Mouse (Mus musculus) hindbrain, embryonic 13.5 days (tissue): ENCODE measurements around the gene Vps37b. TPM values are rescaled to one million over a fixed set of nuclear protein-coding genes. Genes with fewer than 3 reads are reported as not detected.

Experiments used
- ATAC-seq: fragments of 200-750 bp; cut with Nextera tagmentation; 2 replicates; pipeline ENCODE4 v1.8.0; 2017; ENCODE audit warnings: moderate TSS enrichment; ENCODE audit not compliant: low FRiP score
- H3K27ac ChIP-seq: fragments of 300-500 bp; sonication (generic); 2 replicates; pipeline ENCODE4 v1.5.1; 2015; ENCODE audit warnings: inconsistent platforms, mild to moderate bottlenecking, moderate library complexity
- H3K27me3 ChIP-seq: fragments of 300-500 bp; sonication (generic); 2 replicates; pipeline ENCODE4 v1.6.1; 2015; ENCODE audit warnings: mild to moderate bottlenecking, inconsistent platforms
- H3K36me3 ChIP-seq: fragments of 300-500 bp; sonication (generic); 2 replicates; pipeline ENCODE4 v1.6.1; 2015; ENCODE audit warnings: mild to moderate bottlenecking, inconsistent platforms
- H3K4me1 ChIP-seq: fragments of 300-500 bp; sonication (generic); replicated peaks from 2 replicates; pipeline ENCODE4 v1.6.1; 2015; ENCODE audit warnings: inconsistent platforms
- H3K4me2 ChIP-seq: fragments of 300-500 bp; sonication (generic); 2 replicates; pipeline ENCODE4 v1.6.1; 2015; ENCODE audit warnings: inconsistent platforms, mild to moderate bottlenecking, moderate library complexity
- H3K4me3 ChIP-seq: fragments of 300-500 bp; sonication (generic); 2 replicates; pipeline ENCODE4 v1.5.1; 2015; ENCODE audit warnings: mild to moderate bottlenecking, inconsistent platforms
- H3K9ac ChIP-seq: fragments of 300-500 bp; sonication (generic); 2 replicates; pipeline ENCODE4 v1.6.1; 2015; ENCODE audit warnings: mild to moderate bottlenecking, inconsistent platforms
- H3K9me3 ChIP-seq: fragments of 300-500 bp; sonication (generic); 2 replicates; pipeline ENCODE4 v1.6.1; 2016; ENCODE audit warnings: inconsistent platforms
- WGBS: fragments of 180-500 bp; shearing (Covaris S2); methylation state at CpG from one replicate; pipeline ENCODE4 v1.1.7; 2015; 5-methylcytosine and 5-hydroxymethylcytosine counted together
- microRNA-seq: library from miRNA; unstranded; fragments of <30 nt; microRNA quantifications from one replicate; pipeline ENCODE4, GENCODE M21; 2016
- polyA plus RNA-seq: library from polyadenylated mRNA; unstranded; fragments of >200 nt; fragmentation: Nextera tagmentation; extraction: Ambion mirVana; gene quantifications from 2 replicates; pipeline ENCODE4 v1.2.1, GENCODE M21; 2015

Gene Vps37b
- polyA plus RNA-seq, 1 experiment from 2014 or later: 84.7 TPM

DNA sequence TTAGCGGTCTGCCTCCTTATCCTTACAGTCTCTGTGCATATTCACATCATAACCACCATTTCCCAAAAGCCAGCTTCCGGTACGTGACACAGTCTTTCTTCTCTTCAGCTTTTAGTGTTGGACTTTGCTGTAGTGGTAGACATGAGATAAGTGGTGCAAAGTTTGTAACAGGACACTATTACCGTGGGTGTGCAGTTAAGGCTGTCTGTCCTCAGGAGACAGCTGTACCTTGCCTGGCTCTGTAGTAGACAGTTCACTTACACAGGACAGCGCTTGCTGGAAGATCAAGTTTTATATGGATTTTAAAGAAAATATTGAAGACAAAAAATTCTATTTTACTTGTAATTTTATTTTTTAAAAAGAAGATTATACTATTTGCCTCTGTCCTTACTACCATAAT is 63.6 kb downstream of the Vps37b start:
- Histone ChIP-seq H3K9ac (no peak overlapping the region), H3K4me2 (no peak overlapping the region), H3K27me3 (peaks cover 10% of the 10 kb centered on the region; the same call in 1 of the 2 replicates), H3K9me3 (no peaks in the 10 kb centered on the region), H3K4me1 (peaks cover 6% of the 10 kb centered on the region), H3K27ac (no peak overlapping the region), H3K36me3 (no peaks in the 10 kb centered on the region), H3K4me3 (no peak overlapping the region)
- WGBS: 90% methylated on average over 5 of the region's 5 CpGs
- ATAC-seq: no peak

DNA sequence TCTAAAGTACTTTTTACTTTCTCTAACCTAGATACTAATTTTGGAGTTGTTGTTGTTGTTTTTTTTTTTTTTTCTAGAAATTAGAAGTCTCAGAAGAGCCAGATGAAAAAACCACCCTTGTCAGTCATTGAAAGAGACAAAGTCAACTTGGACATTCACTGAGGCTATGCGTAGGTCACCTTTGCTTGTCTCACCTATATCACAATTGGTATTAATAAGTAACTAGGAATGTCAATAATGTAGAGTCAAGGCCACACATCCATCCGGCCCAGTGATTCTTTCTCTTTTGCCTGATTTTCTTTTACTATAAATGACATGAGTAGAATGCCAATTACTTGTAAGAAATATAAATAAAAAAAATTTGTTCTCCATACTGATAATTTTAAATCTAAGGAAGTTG is 65.3 kb downstream of the Vps37b start:
- H3K9me3 ChIP-seq: no peaks in the 10 kb centered on the region
- 98% methylated on average over 2 of the region's 2 CpGs for WGBS
- no peak overlapping the region for H3K4me3 ChIP-seq
- H3K36me3 ChIP-seq: no peaks in the 10 kb centered on the region
- no peak overlapping the region for H3K9ac ChIP-seq
- H3K4me2 ChIP-seq: no peak overlapping the region
- no peak for ATAC-seq
- no peak overlapping the region for H3K27ac ChIP-seq
- no peaks in the 10 kb centered on the region for H3K4me1 ChIP-seq
- H3K27me3 ChIP-seq: peaks cover 6% of the 10 kb centered on the region; the same call in 1 of the 2 replicates

DNA sequence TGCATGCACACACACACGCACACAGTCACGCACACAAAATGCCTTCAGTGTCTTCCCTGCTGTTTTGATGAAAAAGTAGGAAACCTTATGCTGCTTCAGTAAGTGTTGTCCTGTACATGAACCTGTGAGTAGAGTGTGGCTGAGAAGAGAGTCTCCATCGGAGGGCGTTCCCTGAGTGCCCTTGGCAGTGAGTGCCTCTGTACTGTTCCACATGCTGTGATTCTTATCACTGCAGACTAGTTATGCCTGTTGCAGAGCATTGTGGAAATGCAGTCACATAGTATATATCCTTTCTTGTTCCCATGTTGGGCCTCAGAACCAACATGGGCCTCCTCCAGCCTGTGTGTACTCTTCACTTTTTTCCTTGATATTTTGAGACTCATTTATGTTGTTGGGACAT is 67.9 kb downstream of the Vps37b start:
- no peak overlapping the region for H3K9ac ChIP-seq
- H3K9me3 ChIP-seq: no peaks in the 10 kb centered on the region
- no peak overlapping the region for H3K4me3 ChIP-seq
- H3K36me3 ChIP-seq: no peaks in the 10 kb centered on the region
- peaks cover 3% of the 10 kb centered on the region; the same call in 1 of the 2 replicates for H3K27me3 ChIP-seq
- no peak overlapping the region for H3K27ac ChIP-seq
- 95% methylated on average over 4 of the region's 4 CpGs for WGBS
- ATAC-seq: no peak
- no peaks in the 10 kb centered on the region for H3K4me1 ChIP-seq
- no peak overlapping the region for H3K4me2 ChIP-seq

DNA sequence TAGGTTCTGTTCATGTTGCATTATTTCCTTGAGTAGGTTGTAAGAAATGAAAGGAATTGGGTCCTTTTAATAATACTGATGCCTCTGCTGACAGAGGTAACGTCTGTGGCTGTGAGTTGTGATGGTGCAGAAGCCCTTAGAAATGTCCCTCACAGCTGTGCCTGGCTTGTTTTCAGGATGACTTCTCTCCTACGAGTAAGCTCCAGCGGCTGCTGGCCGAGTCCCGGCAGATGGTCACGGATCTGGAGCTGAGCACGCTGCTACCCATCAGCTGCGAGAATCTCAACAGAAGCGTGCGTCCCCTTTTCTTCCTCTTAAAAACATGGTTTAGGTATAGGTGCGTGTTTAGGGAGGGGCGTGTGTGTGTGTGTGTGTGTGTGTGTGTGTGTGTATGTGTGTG is 71.0 kb downstream of the Vps37b start:
- Histone ChIP-seq H3K27ac (no peak overlapping the region), H3K4me3 (no peak overlapping the region), H3K4me2 (no peak overlapping the region), H3K27me3 (peaks cover 3% of the 10 kb centered on the region; the same call in 1 of the 2 replicates), H3K36me3 (no peaks in the 10 kb centered on the region), H3K9me3 (no peaks in the 10 kb centered on the region), H3K4me1 (no peaks in the 10 kb centered on the region), H3K9ac (no peak overlapping the region)
- WGBS: 84% methylated on average over 12 of the region's 12 CpGs
- ATAC-seq: no peak

DNA sequence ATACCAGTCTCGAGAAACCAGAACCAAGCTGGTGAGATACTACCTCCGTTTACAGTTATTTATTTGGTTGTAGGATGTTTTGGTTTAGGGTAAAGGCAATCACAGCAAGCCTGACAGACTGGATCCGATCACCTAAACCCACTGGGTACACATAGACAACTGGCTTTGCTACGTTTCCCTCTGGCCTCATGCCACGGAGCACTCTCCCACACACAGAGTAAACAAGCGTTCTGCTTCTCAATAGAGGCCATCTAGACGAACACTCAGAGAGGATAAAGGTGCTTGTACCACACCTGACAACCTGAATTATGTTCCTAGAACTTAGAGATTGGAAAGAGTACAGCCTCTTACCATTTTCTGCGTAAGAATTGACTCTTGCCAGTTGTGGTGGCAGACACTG is 71.9 kb downstream of the Vps37b start:
- H3K36me3 ChIP-seq: no peaks in the 10 kb centered on the region
- H3K4me1 ChIP-seq: no peaks in the 10 kb centered on the region
- H3K4me3 ChIP-seq: no peak overlapping the region
- WGBS: 84% methylated on average over 8 of the region's 8 CpGs
- no peak for ATAC-seq
- peaks cover 3% of the 10 kb centered on the region; the same call in 1 of the 2 replicates for H3K27me3 ChIP-seq
- H3K27ac ChIP-seq: no peak overlapping the region
- H3K9me3 ChIP-seq: no peaks in the 10 kb centered on the region
- H3K9ac ChIP-seq: no peak overlapping the region
- H3K4me2 ChIP-seq: no peak overlapping the region

DNA sequence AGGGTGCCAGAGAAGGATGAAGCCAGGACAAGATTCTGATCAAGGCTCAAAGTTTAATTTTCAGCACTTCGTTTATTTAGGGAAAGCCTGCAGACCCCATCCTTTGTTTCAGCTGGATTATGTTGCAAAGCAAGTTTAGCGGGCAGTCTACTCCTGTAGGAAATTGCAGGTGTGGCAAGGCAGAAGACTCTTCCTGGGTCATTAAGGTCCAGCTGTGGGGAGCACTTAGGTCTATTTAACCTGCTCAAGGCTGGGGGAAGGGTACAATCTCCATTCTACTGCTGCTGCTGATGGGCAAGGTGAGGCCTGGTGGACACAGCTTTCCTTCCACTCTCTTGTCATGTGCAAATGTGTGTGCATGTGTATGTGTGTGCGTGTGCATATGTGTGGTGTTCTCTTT is 73.1 kb downstream of the Vps37b start:
- no peak overlapping the region for H3K27ac ChIP-seq
- WGBS: 84% methylated on average over 3 of the region's 3 CpGs
- no peak overlapping the region for H3K4me2 ChIP-seq
- H3K27me3 ChIP-seq: peaks cover 6% of the 10 kb centered on the region; the same call in 1 of the 2 replicates
- no peaks in the 10 kb centered on the region for H3K36me3 ChIP-seq
- H3K4me3 ChIP-seq: no peak overlapping the region
- H3K9me3 ChIP-seq: no peaks in the 10 kb centered on the region
- H3K4me1 ChIP-seq: no peaks in the 10 kb centered on the region
- no peak for ATAC-seq
- no peak overlapping the region; the same call in 1 of the 2 replicates for H3K9ac ChIP-seq

DNA sequence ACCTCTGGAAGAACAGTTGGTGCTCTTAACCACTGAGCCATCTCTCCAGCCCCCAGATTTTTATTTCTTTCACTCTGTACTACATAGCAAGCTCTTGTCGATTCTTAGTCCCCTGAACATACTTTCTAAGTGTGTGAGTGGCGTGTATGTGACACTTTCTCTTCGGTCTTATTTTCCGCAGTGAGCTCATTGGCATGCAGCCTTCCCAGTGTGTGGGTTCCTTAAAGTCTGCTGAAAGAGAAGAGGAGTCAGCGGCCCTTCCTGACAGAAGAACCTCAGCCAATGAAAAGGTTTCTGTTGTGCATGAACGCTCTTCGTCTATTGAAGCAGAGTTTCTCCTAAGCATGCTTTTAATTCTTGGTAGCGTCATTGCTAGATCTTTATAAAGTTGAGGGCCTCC is 74.9 kb downstream of the Vps37b start:
- no peak overlapping the region for H3K9ac ChIP-seq
- no peaks in the 10 kb centered on the region for H3K4me1 ChIP-seq
- H3K9me3 ChIP-seq: no peaks in the 10 kb centered on the region
- H3K4me3 ChIP-seq: no peak overlapping the region
- peaks cover 8% of the 10 kb centered on the region; the same call in 1 of the 2 replicates for H3K27me3 ChIP-seq
- no peak overlapping the region for H3K4me2 ChIP-seq
- 78% methylated on average over 8 of the region's 8 CpGs for WGBS
- H3K27ac ChIP-seq: no peak overlapping the region
- ATAC-seq: no peak
- no peaks in the 10 kb centered on the region for H3K36me3 ChIP-seq

Small RNAs within 50 kb of the gene (microRNA-seq; reads per million reads assigned to microRNA genes)
- not detected for gene Mir7032

Other genes with a start within 250 kb of the Vps37b start
- not detected in 2 replicates for gene Hcar2, start 166.8 kb downstream of the Vps37b start, polyA plus RNA-seq
- 0.34 and 0.39 TPM in 2 replicates for gene Hcar1, start 152.2 kb downstream of the Vps37b start, polyA plus RNA-seq
- gene Denr, start 125.1 kb downstream of the Vps37b start, polyA plus RNA-seq: 143 and 146 TPM in 2 replicates
- 5.6 and 5.8 TPM in 2 replicates for gene Gm43518, start 104.9 kb downstream of the Vps37b start, polyA plus RNA-seq
- gene Ccdc62, start 101.6 kb downstream of the Vps37b start, polyA plus RNA-seq: 6.2 and 7.8 TPM in 2 replicates
- 21.4 and 25.5 TPM in 2 replicates for gene Hip1r, start 58.6 kb downstream of the Vps37b start, polyA plus RNA-seq
- gene Abcb9, start 63.5 kb upstream of the Vps37b start, polyA plus RNA-seq: 7.1 and 8.3 TPM in 2 replicates
- gene Ogfod2, start 80.0 kb upstream of the Vps37b start, polyA plus RNA-seq: 29.4 and 34.0 TPM in 2 replicates
- gene Arl6ip4, start 83.8 kb upstream of the Vps37b start, polyA plus RNA-seq: 71.7 and 75.1 TPM in 2 replicates
- gene Pitpnm2, start 217.5 kb upstream of the Vps37b start, polyA plus RNA-seq: 7.4 and 8.3 TPM in 2 replicates